Mouse (Mus musculus): ENCODE measurements around the gene Syne3. TPM values are rescaled to one million over a fixed set of nuclear protein-coding genes. Genes with fewer than 3 reads are reported as not detected.
A peak's percentile ranks its signal among the peaks of the same experiment; 100 is the strongest.

Syne3 gene
- total RNA-seq, 2 experiments from 2014 or later = 9.7 to 10.9 TPM

DNA sequence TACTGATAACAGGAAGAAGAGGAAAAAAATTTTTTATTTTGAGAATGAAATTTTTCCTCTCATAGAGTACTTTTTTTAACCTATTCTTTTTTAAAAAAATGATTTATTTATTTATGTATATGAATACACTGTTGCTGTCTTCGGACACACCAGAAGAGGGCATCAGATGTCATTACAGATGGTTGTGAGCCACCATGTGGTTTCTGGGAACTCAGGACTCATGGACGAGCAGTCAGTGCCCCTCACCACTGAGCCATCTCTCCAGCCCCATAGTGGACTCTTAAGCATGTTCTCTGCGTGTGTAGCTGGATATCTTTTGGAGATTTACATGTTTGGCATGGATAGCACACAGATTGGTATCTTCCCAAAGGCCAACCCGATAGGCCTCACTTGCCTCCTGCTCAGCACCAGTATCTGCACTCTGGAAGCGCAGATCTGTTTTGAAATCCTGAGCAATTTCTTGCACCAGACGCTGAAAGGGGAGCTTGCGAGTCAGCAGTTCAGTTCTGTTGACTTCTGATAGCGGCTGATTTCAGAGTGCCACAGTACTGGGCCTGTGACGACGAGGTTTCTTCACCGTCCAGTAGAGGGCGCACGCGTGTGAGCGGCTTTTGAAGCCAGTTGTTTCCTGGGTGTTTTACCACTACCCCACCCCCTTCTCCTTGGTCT is 17.8 kb upstream of the Syne3 start:
- ATAC-seq (replicated peaks; ENCODE audit: low FRiP score, low TSS enrichment, poor library complexity, severe bottlenecking) = peak; percentile 36

DNA sequence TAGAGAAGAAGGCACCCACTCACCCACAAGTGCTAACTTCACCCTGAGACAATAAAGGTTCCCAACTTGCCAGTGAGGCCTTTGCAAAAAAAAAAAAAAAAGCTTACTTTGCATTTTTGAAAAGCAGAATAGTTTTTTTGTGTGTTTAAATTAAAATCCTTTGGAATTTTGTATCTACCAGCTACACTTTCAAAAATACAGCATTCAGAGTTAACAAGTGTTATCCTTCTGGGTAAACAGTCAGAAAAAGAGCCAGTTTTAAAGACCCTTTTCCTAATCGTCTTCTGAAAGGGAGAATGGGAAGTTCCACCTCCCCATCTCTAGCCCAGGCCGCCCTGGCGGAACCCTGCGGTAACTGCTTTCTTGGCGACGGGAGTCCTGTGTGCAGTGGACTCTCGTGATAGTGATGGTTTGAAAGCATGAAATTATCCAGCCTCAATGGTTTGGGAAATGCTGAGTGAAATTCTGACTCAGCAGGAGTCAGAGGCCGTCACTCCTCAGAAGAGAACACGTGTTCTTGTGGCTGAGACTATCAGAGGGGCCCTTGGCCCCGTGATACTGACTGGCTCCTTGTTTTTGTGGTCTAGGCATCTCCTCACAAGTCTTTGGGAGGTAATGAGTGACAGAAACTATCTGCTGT is 16.5 kb upstream of the Syne3 start:
- ATAC-seq (replicated peaks; ENCODE audit: low FRiP score, low TSS enrichment, poor library complexity, severe bottlenecking) = peak; percentile 23; the same call in 1 of the 2 replicates

DNA sequence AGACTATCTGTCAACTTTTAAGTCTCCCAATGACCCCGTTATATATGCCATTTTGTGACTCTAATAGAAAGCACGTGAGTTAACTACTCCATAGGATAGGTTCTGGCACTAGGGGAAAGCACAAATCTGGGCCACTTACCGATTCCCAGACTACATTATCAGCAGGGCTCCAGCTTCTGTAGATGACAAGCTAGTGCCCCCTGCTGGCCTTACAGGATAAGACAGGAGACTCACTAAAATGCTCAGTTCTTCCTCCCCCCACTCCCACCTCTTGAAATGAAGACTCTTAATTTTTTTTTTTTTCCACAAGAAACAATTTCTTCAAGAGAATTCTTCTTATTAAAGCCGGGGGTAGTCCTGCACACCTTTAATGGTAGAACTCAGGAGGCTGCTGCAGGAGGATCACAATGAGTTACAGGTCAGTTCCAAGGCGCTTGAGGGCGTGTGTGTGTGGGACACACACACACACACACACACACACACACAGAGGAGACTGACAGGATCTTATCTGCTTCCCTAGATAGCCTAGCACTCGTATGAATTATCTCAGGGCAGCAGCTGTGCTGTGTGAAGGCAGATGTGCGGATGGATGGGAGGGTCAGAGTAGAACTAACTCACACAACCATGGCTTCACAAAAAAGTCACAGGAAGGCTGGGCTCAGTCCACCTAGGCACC is 15.8 kb upstream of the Syne3 start:
- ATAC-seq (replicated peaks; ENCODE audit: low FRiP score, low TSS enrichment, poor library complexity, severe bottlenecking) = peak; percentile 55

DNA sequence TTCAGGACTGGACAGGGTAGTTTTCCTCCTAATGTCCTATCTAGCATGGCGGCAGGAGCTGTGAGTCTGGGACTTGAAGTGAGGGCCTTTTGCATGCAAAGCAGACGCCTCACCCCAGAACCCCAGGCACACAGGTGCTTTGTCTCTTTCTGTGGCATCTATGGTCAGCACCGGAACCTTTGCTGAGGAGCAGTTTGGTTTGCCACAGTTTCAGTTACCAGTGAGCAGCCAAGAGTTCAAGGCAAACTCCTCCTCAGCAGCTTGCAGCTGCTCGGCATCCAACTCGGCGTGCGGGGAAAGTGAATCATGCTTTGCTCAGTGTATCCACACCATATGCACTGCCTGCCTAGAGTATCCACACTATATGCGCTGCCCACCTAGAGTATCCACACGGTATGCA is 13.2 kb upstream of the Syne3 start:
- no peak for ATAC-seq (replicated peaks; ENCODE audit: low FRiP score, low TSS enrichment, poor library complexity, severe bottlenecking)

DNA sequence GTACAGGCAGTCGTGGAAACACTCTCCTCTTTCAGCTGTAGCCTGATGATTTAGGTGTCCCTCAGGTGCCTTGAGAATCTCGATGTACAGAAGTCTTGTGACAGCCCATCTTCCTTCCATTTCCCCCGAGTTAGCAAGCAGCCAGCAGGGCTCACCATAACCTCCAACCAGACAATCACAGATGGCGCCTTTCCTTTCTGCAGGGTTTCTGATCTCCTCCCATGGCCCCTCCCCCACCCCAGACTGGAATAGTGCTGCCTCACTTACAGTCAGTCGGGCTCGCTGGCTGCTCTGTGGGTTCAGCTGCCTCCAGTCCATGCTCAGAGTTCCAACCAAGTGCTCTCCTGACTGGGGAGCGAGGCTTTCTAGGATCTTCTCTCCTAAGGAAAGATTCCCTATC is 12.5 kb upstream of the Syne3 start:
- no peak for ATAC-seq (replicated peaks; ENCODE audit: low FRiP score, low TSS enrichment, poor library complexity, severe bottlenecking)

DNA sequence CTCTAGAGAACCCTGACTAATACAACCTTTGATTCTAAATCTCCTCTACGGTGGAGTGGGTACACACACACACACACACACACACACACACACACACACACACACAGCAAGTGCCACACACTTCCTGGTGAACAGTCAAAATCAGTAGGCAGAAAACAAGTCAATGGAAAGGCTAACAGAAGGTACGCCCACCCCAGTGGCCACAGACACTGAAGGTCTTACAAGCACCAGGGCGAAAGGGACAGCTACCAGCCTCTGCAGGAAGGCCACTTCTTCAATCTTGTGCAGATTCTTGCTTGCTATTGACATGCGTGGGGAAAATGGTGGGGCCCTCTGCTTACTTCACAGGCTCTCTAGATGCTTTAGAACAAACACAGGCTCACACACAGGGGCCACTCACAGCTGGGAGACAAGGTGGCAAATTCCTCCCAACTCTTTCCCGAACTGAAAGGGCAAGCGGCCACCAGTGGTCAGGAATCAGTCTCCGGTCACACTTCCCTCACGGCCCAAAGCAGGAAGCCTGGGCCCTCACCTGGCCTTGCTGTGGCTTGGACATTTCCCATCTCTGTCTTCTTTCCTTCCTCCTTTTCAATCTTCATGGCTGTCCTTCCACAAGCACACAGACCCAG is 11.9 kb upstream of the Syne3 start:
- no peak for ATAC-seq (replicated peaks; ENCODE audit: low FRiP score, low TSS enrichment, poor library complexity, severe bottlenecking)

DNA sequence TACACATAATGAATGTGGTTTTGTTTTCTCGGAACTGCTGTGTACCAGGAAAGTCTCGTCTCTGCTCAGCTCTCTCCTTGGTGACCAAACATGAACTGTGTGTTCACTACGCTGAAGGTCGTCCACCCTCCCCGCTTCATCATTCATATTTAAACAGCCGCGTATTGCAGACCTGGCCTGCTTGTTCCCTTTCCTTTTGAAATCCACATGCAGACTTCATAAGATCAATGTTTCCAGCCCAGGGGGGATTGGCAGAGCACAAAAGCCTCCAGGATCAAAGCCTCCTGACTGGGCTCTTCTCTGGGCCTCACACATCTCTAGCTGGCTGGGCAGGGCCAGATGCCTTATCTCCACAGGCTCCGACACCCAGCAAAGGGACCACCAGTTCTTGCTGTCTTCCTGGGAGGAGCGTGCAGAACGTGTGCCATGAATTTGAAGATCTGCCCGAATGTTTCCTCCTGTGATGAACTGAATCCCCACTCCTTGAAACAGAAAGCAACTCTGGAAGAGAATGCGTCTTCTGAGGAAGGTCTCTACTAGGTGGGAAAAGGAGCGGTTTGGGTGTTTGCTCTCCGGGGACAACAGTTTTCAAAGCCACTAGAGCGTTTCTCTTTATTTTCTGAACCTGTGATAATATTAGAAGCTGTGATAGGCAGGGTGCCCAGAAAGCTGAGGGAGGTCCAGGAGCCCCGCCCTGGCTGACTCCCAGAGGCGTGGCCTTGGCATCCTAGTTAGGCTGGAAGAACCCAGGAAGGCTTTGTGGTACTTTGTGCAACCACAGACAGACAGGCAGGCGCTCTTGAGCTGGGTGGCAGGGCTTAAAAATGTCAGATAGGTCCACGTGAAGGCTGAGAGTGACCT is 10.0 kb upstream of the Syne3 start:
- ATAC-seq (replicated peaks; ENCODE audit: low FRiP score, low TSS enrichment, poor library complexity, severe bottlenecking) = peak; percentile 77

DNA sequence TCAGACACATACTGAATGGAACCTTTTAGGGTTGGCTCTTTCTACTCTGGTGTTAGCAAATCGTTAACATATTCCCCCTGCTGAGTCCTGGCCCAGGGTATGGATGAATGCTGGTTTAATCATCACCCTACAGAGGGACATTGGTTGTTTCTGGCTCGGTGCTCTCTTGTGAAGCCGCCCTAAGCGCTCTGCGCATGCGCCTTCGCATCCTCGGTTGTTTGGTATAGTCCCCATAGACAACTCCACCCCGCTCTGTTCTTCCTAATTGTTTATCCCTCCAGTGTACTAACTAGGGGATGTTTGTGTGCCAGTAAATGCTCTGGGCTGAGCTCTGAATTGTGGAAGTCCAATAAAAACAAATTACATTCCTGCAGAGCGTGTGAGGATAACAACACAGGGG is 7.0 kb upstream of the Syne3 start:
- ATAC-seq (replicated peaks; ENCODE audit: low FRiP score, low TSS enrichment, poor library complexity, severe bottlenecking) = peak; percentile 5; the same call in 1 of the 2 replicates

DNA sequence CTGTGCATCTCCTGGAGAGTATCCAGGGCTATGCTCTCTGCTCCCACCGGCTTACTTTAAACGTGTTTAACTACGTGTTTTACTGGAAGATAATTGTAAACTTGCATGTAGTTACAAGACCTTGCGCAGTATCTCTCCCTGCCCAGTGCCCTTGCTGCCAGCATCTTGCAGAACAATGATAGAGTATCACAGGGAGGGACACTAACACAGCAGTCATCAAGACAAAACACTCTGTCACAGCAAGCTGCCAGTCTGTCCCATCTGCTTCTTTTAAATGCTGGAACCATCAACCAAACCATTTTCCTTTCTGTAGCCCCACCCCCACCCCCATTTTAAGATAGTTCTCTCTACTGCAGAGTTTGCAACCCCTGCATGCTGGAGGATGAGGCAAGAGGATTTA is 6.6 kb upstream of the Syne3 start:
- peak; percentile 67 for ATAC-seq (replicated peaks; ENCODE audit: low FRiP score, low TSS enrichment, poor library complexity, severe bottlenecking)

DNA sequence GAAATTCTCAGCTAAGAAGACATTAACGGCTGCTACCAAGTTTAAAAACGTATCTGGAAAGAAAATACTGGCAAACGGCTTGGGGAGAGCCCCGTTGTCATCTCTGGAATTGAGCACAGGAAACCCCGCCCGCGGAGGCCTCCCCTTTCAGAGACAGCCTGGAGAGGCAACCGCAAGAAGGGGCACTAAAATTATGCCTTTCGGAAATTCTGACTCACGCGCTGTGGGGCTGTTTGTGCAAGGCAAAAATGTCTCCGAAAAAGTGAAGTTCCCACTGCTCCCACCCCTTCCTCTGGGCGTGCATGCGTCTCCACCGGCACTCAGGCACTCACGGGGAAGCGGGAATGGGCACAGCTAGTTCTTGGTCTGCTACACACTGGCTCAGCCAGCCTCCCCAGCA is 3.5 kb upstream of the Syne3 start:
- ATAC-seq (replicated peaks; ENCODE audit: low FRiP score, low TSS enrichment, poor library complexity, severe bottlenecking) = no peak

DNA sequence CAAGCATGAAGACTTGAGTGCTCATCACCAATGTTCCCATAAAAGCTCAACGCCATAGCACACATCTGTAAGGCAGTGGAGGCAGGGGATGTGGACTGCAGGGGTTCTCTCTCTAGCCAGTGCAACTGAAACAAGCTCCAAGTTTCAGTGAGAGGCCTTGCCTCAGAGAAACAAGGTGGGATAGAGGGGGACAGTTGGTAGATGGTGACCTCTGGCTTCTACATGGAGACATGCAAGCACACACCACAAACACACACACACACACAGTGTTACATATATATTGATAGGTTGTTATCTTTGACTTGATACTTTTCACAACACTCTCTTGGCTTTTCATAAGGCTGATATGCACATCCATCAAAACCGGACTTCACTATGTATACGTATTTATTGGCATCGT is 2.7 kb upstream of the Syne3 start:
- no peak for ATAC-seq (replicated peaks; ENCODE audit: low FRiP score, low TSS enrichment, poor library complexity, severe bottlenecking)

DNA sequence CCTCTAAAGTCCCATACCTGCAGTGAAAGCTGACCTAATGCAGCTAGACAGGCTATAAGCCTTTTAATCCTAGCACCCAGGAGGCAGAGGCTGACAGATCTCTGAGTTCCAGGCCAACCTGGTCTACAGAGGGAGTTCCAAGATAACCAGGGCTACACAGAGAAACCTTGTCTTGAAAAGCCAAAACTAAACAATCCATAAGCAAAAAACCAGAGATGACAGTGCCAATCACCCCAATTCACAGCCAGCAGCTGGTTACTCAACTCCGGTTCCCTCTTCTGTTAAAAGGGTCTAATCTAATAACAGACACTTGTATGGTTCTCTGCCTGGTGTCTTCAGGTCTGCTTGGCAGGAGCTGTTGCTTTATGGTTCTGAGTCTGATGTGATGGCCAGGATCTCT is 2.0 kb upstream of the Syne3 start:
- peak; percentile 61 for ATAC-seq (replicated peaks; ENCODE audit: low FRiP score, low TSS enrichment, poor library complexity, severe bottlenecking)

DNA sequence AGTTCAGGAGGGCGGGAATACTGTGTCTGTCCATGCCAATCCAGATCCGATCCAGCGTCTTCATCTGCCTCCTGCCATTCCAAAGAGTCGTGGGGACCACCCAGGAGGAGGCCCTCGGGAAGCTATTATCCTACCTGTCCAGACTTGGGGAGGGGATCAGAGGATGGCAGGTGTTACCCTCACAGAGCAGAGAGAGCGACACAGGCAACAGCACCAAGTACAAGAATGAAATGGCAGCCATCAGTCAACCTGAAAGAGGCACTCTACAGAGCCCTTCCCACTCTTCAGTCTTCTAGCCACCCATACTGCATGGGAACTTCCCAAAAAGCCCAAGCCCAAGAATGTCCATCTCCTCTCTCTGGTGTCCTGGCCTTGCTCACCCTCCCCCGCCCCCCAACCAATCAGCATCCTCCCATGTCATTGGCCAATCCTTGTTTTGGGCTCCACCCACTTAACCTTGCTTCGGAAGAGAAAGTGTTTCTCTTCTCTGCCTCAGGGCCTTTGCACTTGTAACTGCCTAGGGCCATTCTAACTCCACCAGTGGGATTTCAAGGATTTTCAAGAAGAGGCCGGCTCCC is 693 bp upstream of the Syne3 start:
- ATAC-seq (replicated peaks; ENCODE audit: low FRiP score, low TSS enrichment, poor library complexity, severe bottlenecking) = no peak

DNA sequence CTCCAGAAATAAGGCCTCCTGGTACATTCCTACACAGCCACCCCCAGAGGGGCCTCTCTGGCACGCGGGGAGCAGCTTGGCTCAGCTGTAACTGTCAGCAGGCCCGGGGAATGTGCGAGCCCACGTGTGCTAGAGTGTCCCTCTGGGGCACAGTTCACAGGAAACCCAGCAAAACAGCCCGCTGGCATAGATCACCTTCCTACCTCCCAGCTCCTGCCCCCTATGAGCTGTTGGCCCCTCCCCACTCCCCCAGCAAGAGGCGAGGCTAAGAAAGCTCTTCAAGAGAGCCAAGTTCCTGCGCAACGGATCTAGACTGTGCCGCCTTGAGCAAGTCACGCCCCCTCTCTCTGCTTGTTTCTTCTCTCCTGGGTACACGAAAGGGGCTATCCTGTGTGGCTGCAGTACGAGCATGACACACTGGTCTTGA is 844 bp downstream of the Syne3 start:
- ATAC-seq (replicated peaks; ENCODE audit: low FRiP score, low TSS enrichment, poor library complexity, severe bottlenecking) = peak; percentile 44

DNA sequence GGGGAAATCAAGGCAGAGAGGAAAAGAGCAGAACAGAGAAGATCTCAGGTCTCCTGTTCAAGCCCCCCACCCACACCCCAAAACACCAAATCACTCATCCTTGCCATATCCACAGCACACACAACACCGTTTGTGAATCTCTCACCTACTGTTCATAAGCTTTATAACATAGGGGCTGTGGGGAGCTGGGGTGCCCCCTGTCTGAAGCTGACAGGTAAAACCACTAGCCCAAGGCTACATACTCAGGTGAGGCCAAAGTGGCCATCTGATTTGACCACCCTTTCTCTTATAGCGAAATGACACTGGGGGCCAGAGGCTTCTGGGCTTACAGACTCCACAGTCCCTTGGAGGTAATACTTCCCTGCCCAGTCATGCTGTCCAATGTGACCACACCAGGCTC is 1.5 kb downstream of the Syne3 start:
- no peak for ATAC-seq (replicated peaks; ENCODE audit: low FRiP score, low TSS enrichment, poor library complexity, severe bottlenecking)

DNA sequence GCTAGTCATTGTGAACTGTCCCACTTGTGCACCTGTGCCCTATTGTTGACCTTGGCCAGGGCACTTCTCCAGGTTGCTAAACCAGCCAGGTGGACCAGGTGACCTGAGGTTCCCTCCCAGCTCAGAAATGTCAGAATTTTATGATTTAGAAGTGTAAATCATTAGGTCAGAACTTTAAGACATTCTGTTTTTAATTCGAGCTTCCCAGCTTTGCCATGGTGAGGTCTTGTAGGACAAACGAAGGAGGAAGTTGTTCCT is 4.0 kb downstream of the Syne3 start:
- no peak for ATAC-seq (replicated peaks; ENCODE audit: low FRiP score, low TSS enrichment, poor library complexity, severe bottlenecking)

DNA sequence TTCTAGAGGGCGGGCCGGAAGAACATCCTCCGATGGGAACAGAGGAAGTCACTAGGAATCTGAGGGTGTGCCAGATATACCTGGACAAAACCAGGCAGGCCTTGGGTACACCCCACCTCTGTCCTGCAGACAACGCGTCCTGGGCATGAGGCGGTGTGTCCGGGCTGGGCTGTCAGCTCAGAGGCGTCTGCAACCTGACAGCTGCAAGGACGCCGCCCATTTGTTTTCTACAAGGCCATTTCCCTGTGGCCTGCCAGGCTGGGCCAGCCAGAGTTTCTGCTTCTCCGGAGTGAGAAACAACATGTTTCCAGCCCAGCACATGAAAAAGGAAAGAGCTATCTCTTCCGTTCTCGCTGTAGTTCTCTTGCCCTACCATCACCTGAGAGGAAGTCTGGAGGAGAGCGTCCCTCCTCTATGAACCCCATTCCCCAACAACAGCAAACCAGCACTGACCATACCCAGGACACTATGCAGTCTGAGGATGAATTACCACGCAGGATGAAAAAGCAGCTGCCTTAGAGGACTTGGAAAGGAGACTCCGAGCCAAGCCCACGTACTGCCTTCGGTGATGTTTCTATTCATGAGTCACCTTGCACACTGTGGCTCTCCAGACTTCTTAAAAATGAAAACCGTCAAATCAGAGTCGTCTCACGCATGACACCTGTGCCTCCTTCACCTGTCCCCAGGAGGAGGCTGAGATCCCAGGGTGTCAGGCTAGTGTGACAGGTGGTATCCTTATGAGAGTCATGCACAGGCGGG is 4.5 kb downstream of the Syne3 start:
- no peak for ATAC-seq (replicated peaks; ENCODE audit: low FRiP score, low TSS enrichment, poor library complexity, severe bottlenecking)

DNA sequence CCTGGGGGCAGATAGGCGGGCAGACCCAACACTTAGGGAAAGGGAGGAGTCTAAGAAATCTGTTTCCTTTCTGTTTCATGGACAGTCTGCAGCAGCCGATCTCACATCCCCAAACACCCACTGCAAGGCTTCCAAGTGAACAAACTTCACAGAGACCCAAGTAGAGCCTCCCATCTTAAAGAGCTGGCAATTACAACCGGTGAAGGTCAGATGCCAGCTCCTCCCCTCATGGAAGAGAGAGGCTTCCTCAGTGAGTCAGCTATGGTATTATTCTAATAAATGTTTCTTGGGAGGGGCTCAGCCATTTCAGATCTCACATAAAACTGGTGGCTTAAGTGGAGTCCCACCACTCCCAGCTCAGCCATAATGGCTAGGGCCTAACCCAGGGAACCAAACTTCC is 5.9 kb downstream of the Syne3 start:
- no peak for ATAC-seq (replicated peaks; ENCODE audit: low FRiP score, low TSS enrichment, poor library complexity, severe bottlenecking)

DNA sequence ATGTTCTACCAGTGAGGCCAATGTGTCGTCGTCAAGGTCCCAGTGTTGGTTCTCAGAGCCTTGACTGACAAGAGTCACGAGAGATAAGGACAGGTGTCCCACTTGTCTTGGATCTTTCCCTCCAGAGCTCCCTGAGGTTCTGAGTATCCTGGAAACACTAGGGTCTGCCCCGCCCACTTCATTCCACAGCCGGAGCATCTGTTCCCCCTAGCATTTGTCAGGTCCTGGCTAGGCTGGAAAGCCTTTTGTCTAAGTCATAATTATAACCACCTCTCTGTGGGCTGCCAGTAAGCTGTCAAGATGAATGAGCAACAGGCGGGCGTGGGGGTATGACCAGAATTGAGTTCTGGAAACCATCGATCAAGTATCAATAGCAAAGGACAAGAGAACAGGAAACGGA is 6.5 kb downstream of the Syne3 start:
- ATAC-seq (replicated peaks; ENCODE audit: low FRiP score, low TSS enrichment, poor library complexity, severe bottlenecking) = no peak

Measured in megakaryocyte-erythroid progenitor cell, adult 5-6 weeks (primary cell).